Mouse (Mus musculus): ENCODE results near the gene Iqgap1. TPM values are rescaled to one million over a fixed set of nuclear protein-coding genes. Genes with fewer than 3 reads are reported as not detected.
A peak's percentile ranks its signal among the peaks of the same experiment; 100 is the strongest.

Iqgap1 gene
- total and polyA plus RNA-seq, 3 experiments, result 19.1 to 88.4 (median 84.8) TPM

GRCm38 (mm10) chr7:80843910-80844640 lies 18.3 kb upstream of the Iqgap1 start:
- no peak for DNase-seq

GRCm38 (mm10) chr7:80843176-80843575 lies 17.4 kb upstream of the Iqgap1 start:
- no peak for DNase-seq

GRCm38 (mm10) chr7:80842132-80842531 lies 16.4 kb upstream of the Iqgap1 start:
- DNase-seq, result no peak

GRCm38 (mm10) chr7:80840937-80841336 lies 15.2 kb upstream of the Iqgap1 start:
- peak; percentile 57 for DNase-seq

DNA sequence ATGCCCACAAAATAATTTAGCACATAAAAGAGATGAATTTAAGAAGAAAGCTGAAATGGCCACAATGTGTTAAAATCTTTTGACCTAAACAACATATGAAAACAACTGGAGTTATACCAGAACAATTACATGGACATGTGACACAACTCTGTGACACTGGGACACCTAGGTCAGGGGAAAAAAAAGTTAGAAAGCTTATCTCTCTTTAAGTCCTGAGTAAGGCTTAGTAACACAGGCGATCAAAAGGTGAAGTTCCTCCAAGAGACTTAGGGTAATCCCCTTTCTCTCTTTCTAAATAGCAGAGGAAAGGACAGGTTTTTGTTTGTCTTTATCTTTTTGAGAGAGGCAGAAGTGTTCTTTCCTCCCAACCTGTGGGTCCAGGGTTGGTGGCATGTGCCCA lies 14.5 kb upstream of the Iqgap1 start:
- DNase-seq, result no peak

DNA sequence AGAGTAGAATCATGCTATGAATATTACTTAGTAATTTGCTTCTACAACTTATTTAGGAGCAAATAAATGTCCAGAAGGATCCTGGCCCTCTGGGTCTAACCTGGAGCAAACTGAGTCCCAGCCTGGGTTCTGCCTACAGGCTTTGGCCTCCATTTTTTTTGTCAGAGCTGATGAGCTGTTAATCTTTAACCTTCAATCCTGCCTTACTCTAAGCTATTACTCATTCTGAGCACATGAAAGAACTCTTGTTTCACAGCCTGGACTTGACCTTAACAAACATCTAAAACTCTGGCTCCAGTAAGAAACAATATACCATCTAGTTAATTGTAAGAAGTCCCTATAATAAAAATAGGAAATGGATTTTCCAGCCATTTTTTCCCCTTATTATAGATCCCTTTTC lies 14.0 kb upstream of the Iqgap1 start:
- no peak for DNase-seq

GRCm38 (mm10) chr7:80838247-80838646 lies 12.5 kb upstream of the Iqgap1 start:
- no peak for DNase-seq

- peak; percentile 78 for DNase-seq
These were observed 12.0 kb upstream of the Iqgap1 start for GRCm38 (mm10) chr7:80837736-80838135.

- DNase-seq, result no peak
These were observed 10.3 kb upstream of the Iqgap1 start for GRCm38 (mm10) chr7:80835984-80836652.

DNA sequence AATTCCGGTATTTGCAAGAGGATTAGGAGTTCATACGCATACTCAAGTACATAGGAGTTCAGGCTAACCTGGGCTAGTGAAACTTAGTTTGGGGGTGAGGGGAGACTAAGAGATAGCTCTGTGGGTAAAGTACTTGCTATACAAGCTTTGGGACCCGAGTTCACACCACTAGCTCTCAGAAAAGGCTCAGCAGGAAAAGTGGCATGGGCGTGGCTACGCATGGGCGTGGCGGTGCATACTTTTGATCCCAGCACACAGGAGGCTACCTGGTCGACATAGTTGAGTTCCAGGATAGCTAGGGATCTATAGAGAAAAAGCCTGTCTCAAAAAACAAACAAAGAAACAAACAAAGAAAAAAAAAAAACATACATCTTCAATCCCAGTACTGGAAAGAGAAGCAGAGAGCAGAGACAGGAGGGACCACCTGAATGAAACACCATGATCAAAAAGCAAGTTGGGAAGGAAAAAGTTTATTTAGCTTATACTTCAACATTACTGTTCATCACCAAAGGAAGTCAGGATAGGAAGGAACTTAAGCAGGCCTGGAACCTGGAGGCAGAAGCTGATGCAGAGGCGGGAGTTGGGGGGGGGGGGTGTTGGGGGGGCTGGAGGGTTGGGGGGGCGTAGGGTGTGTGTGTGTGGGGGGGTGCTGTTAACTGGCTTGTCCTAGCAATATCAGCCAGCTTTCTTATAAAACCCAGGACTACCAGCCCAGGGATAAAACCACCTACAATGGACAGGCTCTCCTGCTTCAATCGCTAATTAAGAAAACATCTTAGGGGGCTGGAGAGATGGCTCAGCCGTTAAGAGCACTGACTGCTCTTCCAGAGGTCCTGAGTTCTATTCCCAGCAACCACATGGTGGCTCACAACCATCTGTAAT lies 8.1 kb upstream of the Iqgap1 start:
- no peak for DNase-seq

DNA sequence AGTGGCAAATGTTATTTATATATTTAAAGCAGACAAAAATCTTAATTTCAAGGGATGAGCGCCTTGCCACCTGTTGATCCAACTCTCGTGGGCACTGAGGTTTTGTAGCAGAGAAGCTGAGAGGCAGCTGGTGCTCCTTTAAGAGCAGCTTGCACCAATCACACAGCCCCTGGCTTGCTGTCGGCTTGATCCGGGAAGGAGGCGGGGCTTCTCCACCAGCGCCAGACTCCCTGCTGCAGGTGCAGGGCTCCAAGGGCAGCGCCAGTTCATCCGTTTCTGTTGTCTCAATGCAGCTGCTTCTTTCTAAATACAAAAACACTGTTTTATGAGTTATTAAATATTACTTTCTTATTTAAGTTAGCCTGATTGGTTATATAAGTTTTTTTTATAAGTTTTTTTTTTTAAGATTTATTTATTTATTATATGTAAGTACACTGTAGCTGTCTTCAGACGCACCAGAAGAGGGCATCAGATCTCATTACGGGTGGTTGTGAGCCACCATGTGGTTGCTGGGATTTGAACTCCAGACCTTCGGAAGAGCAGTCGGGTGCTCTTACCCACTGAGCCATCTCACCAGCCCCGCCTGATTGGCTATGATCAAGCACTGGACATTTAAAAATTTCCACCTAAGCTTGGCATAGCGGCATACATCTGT lies 7.3 kb upstream of the Iqgap1 start:
- peak; percentile 49 for DNase-seq

DNA sequence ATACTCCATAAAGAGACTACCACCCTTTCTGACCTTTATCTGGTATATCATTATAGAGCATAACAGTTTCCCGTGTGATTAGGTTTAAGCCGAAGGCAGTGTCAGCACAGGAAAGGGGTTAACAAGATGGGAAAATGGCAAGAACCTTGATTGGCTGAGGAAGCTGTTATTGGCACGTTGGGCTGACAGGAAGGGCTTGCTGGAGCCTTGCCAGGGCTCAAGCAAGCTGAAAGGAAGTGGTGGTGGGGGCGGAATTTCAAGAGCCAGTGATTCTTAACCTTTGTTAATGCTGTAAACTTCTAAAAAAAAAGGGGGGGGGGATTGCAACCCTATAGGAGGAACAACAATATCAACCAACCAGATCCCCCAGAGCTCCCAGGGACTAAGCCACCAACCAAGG lies 6.4 kb upstream of the Iqgap1 start:
- DNase-seq, result no peak

- no peak for DNase-seq
These were observed 4.5 kb upstream of the Iqgap1 start for GRCm38 (mm10) chr7:80830193-80830803.

DNA sequence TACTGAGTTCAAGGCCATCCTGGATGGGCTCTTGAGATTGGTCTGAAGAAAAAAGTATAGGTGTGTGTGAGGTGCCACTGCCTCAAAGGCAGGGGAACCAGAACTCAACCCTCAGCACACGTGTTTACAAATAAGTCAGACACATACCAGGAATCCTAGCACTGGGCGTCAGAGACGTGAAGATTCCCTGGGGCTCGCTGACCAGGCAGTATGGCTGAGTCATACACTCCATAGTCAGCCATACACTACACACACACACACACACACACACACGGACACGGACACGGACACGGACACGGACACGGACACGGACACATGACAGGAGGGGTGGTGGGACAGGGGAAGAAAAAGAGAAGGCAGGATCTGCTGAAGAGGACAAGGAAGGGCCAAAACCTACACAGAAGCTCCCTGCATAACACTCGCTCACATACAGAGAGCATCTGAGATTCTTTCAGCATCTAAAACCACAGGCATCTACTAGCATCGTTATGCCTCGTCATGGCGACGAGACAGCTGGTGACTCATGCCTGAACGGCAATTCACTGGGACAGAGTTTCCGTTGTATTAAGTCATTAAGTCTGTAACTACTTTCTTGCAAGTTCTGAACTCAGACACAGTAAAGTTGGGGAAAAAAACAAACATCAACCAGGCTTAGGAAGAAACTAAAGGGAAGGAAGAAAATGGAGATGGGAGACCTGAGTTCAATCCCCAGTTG lies 2.5 kb upstream of the Iqgap1 start:
- peak; percentile 78 for DNase-seq

- peak; percentile 60 for DNase-seq
These were observed 1.7 kb downstream of the Iqgap1 start for GRCm38 (mm10) chr7:80823875-80824682.

DNA sequence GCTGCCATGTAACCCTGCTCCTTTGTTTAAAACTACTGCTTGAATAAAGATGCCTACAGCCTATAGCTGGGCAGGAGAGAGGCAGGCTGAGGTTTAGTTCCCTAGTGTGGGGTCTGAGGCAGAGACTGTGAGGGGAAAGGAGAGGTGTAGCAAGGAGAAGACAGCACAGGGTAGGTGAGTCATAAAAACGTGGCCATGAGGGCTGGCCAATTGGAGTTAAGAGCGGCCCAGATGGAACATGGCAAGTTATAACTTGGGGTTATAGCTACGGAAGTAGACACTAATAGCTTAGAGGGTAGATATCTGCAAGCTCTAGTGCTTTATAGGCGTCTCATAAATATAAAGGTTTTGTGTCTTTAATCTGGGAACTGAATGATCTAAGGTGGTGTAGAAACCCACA lies 2.5 kb downstream of the Iqgap1 start:
- no peak for DNase-seq

DNA sequence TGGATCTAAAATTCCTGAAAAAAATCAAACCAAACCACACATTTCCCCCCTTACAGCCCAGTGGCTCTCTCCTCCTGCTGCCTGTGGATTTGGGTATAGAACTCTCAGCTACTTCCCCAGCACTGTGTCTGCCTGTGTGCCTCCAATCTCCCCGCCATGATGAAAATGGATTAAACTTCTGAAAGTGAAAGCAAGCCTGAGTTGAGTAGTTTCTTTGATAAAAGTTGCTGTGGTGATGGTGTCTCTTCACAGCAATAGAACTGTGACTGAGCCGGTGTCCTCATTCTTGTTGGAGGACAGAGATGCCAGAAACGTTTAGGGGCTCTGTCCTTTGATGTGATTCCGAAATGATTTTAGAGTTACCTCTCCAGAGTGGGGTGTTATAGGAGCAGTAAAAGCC lies 4.9 kb downstream of the Iqgap1 start:
- DNase-seq, result no peak

DNA sequence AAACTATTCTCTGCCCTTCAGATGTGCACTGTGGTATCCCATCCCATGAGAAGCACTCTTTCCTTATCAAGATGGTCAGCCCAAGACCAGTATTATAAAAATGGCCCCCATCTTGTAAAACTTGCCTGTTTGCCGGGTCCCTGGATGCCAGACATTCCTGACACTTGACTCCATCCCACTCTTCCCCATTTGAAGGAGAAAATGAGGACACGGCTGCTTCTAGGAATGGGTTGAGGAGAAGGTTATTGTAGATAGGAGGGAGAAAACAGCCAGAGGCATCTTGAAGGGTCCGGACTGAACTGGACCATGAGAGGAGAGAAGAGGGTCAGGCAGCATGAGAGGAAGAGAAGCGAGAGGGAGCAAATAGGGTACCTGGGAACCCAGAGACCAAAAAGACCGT lies 9.1 kb downstream of the Iqgap1 start:
- no peak for DNase-seq

- peak; percentile 69 for DNase-seq
These were observed 12.4 kb downstream of the Iqgap1 start for GRCm38 (mm10) chr7:80813397-80813796.

- DNase-seq, result no peak
These were observed 19.4 kb downstream of the Iqgap1 start for GRCm38 (mm10) chr7:80806331-80806730.
